Mouse (Mus musculus) neural tube, embryonic 11.5 days (tissue): ENCODE measurements around the gene Hist1h1d. TPM values are rescaled to one million over a fixed set of nuclear protein-coding genes. Genes with fewer than 3 reads are reported as not detected.

Experiments
- ATAC-seq: fragments of 200-750 bp; cut with Nextera tagmentation; 2 replicates; pipeline ENCODE4 v1.8.0; 2017; ENCODE audit warnings: moderate number of reproducible peaks, mild to moderate bottlenecking, moderate TSS enrichment, moderate library complexity; ENCODE audit not compliant: insufficient read depth, low FRiP score, low TSS enrichment
- DNase-seq: peaks from one replicate; pipeline ENCODE4 v3.0.0-alpha.2; 2015; ENCODE audit warnings: low spot score
- H3K27ac ChIP-seq: fragments of 300-500 bp; sonication (generic); 2 replicates; pipeline ENCODE4 v1.5.1; 2014; ENCODE audit warnings: low read depth, mild to moderate bottlenecking, low read length
- H3K27me3 ChIP-seq: fragments of 300-500 bp; sonication (generic); 2 replicates; pipeline ENCODE4 v1.6.1; 2014; ENCODE audit warnings: mild to moderate bottlenecking, low read length, mixed read lengths; ENCODE audit not compliant: control insufficient read depth, insufficient read depth
- H3K36me3 ChIP-seq: fragments of 300-500 bp; sonication (generic); 2 replicates; pipeline ENCODE4 v1.6.1; 2014; ENCODE audit warnings: mild to moderate bottlenecking, low read length, moderate library complexity, mixed read lengths; ENCODE audit not compliant: control insufficient read depth, insufficient read depth
- H3K4me1 ChIP-seq: fragments of 300-500 bp; sonication (generic); 2 replicates; pipeline ENCODE4 v1.6.1; 2014; ENCODE audit warnings: low read length, mixed read lengths; ENCODE audit not compliant: control insufficient read depth, insufficient read depth
- H3K4me2 ChIP-seq: fragments of 300-500 bp; sonication (generic); 2 replicates; pipeline ENCODE4 v1.6.1; 2014; ENCODE audit warnings: low read depth, mild to moderate bottlenecking, moderate library complexity
- H3K4me3 ChIP-seq: fragments of 300-500 bp; sonication (generic); 2 replicates; pipeline ENCODE4 v1.5.1; 2014; ENCODE audit warnings: low read depth, low read length
- H3K9ac ChIP-seq: fragments of 300-500 bp; sonication (generic); 2 replicates; pipeline ENCODE4 v1.6.1; 2014; ENCODE audit warnings: mild to moderate bottlenecking, low read length
- H3K9me3 ChIP-seq: fragments of 300-500 bp; sonication (generic); 2 replicates; pipeline ENCODE4 v1.6.1; 2016; ENCODE audit warnings: low read length; ENCODE audit not compliant: control insufficient read depth
- WGBS: fragments of 180-500 bp; shearing (Covaris S2); extraction: QIAGEN DNeasy Blood & Tissue Kit; methylation state at CpG from one replicate; pipeline ENCODE4 v1.1.7; 2014; 5-methylcytosine and 5-hydroxymethylcytosine counted together
- polyA plus RNA-seq: library from polyadenylated mRNA; unstranded; fragments of >200 nt; fragmentation: Nextera tagmentation; extraction: Ambion mirVana; gene quantifications from 2 replicates; pipeline ENCODE4 v1.2.1, GENCODE M21; 2014

The Hist1h1d gene
- polyA plus RNA-seq, 1 experiment from 2014 or later = 0.58 TPM

DNA sequence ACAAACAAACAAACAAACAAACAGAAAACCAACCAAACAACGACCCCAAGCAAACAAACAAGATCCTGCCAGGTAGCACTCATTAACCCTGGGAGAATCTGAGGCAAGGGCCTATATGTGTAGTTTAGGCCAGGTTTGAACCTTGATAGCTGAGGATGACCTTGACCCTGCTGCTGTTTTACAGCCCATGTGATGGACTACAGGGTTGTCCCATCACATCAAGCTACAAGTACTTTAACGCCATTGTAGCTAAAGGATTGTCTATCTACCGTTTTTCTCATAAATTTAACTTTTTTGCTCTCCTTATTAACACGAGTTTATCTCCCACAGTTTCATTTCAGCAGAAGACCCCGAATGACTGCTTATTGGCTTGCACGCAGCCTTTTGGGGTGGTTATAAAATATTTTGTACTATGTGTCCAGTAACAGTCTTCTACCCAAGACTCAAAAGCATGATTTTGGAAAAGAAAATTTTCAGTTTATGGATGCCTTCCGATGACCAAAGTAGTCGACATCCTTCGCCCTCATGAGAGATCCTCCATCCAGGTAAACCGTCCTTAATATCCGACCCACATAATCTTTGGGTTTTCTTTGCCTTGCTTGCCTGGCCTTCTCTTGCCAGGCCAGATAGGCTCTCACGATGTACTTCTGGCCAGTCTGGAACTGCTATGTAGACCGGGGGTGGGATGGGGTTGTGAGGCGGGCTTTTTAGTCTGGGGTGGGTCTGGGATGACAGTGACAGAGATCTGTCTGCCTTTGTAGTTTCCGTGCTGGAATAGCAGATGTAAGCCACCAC lies 37.0 kb upstream of the Hist1h1d start:
- no peak for ATAC-seq
- no peak overlapping the region for H3K9ac ChIP-seq
- H3K4me3 ChIP-seq = peak overlapping the region; percentile 45
- WGBS = 53% methylated on average over 15 of the region's 15 CpGs
- no peaks in the 10 kb centered on the region for H3K4me1 ChIP-seq
- H3K27ac ChIP-seq = no peak overlapping the region
- H3K27me3 ChIP-seq = no peaks in the 10 kb centered on the region
- H3K9me3 ChIP-seq = no peaks in the 10 kb centered on the region
- no peaks in the 10 kb centered on the region for H3K36me3 ChIP-seq
- peak overlapping the region; percentile 36 for H3K4me2 ChIP-seq
- peak; percentile 30 for DNase-seq

- Histone ChIP-seq H3K27me3 (no peaks in the 10 kb centered on the region), H3K27ac (no peak overlapping the region), H3K4me3 (peak overlapping the region; percentile 45), H3K9me3 (no peaks in the 10 kb centered on the region), H3K9ac (peak overlapping the region; percentile 3; the same call in 1 of the 2 replicates), H3K36me3 (no peaks in the 10 kb centered on the region), H3K4me1 (no peaks in the 10 kb centered on the region), H3K4me2 (peak overlapping the region; percentile 84)
- peak; percentile 67 for ATAC-seq
- peak; percentile 76 for DNase-seq
- WGBS = under 1% methylated on average over 19 of the region's 19 CpGs
Observed at GRCm38 (mm10) chr13:23516822-23517602, 36.0 kb upstream of the Hist1h1d start.

DNA sequence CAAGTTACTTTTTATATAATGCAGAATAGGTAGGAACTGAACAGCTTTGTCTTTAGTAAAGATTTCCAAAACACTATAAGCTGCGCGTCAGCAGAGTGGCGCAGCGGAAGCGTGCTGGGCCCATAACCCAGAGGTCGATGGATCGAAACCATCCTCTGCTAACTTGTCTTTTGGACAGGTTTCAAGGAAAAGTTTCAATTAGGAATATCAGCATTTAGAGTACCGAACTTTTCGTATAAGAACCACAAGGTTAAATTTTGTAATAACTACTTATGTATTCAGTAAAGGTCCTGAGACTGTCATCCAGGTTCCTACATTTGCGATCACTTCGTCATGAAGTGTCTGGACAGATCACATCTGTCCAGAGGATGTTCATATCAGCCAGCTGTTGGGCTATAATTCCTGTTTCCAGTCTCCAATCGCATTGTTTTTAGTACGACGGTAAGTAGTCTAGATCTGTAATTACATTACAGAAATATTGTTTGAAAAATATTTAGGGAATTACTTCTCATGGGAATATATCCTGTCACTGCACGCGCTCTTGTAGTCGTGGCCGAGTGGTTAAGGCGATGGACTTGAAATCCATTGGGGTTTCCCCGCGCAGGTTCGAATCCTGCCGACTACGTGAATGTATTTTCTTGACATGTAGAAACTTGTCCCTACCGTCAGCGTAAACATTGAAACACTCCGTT lies 35.3 kb upstream of the Hist1h1d start:
- no peak overlapping the region for H3K27ac ChIP-seq
- ATAC-seq = peak; percentile 81
- peak overlapping the region; percentile 84 for H3K4me2 ChIP-seq
- H3K4me3 ChIP-seq = peak overlapping the region; percentile 45
- peak; percentile 88 for DNase-seq
- H3K27me3 ChIP-seq = no peaks in the 10 kb centered on the region
- no peaks in the 10 kb centered on the region for H3K9me3 ChIP-seq
- H3K9ac ChIP-seq = no peak overlapping the region
- WGBS = under 1% methylated on average over 27 of the region's 27 CpGs
- no peaks in the 10 kb centered on the region for H3K36me3 ChIP-seq
- H3K4me1 ChIP-seq = no peaks in the 10 kb centered on the region

DNA sequence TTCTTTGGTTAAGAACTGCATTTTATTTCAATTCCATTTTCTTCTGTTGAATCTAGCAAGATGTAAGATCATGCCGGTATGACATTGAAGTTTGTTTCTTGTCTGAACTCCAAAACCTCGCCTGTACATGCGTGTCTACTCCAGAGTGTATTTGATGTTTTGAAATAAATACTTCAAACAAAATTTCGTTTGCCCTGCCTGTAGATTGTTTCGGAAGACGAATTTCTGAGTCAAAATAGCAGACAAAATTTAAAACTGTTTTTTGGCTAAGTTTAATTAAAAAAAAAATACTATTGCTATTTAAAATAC lies 34.8 kb upstream of the Hist1h1d start:
- Histone ChIP-seq H3K36me3 (no peaks in the 10 kb centered on the region), H3K9ac (no peak overlapping the region), H3K4me3 (peak overlapping the region; percentile 45), H3K27ac (no peak overlapping the region), H3K4me2 (peak overlapping the region; percentile 84), H3K4me1 (no peaks in the 10 kb centered on the region), H3K9me3 (no peaks in the 10 kb centered on the region), H3K27me3 (no peaks in the 10 kb centered on the region)
- WGBS = 1% methylated on average over 6 of the region's 6 CpGs
- DNase-seq (no peak), ATAC-seq (no peak)

DNA sequence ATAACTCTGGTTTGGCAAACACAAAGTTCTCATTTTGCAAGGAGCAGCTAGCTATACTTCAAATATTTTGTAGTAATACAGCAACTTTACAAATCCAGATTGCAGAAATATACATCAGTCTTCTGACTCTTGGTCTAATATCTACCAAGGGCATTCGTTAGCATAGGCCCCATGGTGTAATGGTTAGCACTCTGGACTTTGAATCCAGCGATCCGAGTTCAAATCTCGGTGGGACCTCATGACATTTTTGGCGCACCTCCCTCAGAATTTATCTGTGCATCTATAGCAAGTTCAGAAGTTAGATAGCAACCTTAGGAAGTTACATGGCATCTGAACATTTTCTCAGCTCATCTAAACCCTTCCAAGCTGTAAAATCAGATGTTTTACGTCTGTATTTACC lies 34.2 kb upstream of the Hist1h1d start:
- Histone ChIP-seq H3K27ac (no peak overlapping the region), H3K9me3 (no peaks in the 10 kb centered on the region), H3K27me3 (no peaks in the 10 kb centered on the region), H3K4me1 (no peaks in the 10 kb centered on the region), H3K9ac (no peak overlapping the region), H3K4me3 (peak overlapping the region; percentile 45), H3K36me3 (no peaks in the 10 kb centered on the region), H3K4me2 (peak overlapping the region; percentile 51)
- ATAC-seq (peak; percentile 45; the same call in 1 of the 2 replicates), DNase-seq (peak; percentile 80)
- under 1% methylated on average over 6 of the region's 6 CpGs for WGBS

DNA sequence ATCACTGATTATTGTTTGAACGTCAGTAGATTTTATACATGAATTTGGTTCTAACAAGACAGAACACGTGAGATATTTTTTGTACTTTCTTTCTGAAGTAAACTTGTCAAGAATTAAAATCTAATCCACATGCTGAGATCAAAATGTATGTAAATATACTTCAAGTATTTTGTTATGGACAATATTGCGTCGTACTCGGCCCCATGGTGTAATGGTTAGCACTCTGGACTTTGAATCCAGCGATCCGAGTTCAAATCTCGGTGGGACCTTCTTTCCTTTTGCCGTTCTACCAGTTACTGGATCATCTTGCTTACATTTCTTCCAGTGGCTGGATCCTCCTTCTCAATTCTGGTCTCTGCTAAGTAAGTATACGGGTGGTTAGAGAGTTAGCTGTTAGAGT lies 33.6 kb upstream of the Hist1h1d start:
- WGBS = 2% methylated on average over 10 of the region's 10 CpGs
- H3K9ac ChIP-seq = no peak overlapping the region
- ATAC-seq = peak; percentile 54; the same call in 1 of the 2 replicates

GRCm38 (mm10) chr13:23521703-23522102 lies 31.4 kb upstream of the Hist1h1d start:
- Histone ChIP-seq H3K4me3 (no peak overlapping the region), H3K4me2 (no peak overlapping the region), H3K27me3 (no peaks in the 10 kb centered on the region), H3K36me3 (no peaks in the 10 kb centered on the region), H3K9me3 (no peaks in the 10 kb centered on the region), H3K27ac (no peak overlapping the region), H3K9ac (no peak overlapping the region), H3K4me1 (no peaks in the 10 kb centered on the region)
- WGBS = under 1% methylated on average over 14 of the region's 14 CpGs
- ATAC-seq = no peak
- DNase-seq = peak; percentile 80

More for the DNA sequence above, 33.6 kb upstream of the Hist1h1d start:
- Histone ChIP-seq H3K36me3 (no peaks in the 10 kb centered on the region), H3K4me3 (peak overlapping the region; percentile 45), H3K4me2 (peak overlapping the region; percentile 51), H3K27ac (no peak overlapping the region), H3K4me1 (no peaks in the 10 kb centered on the region), H3K27me3 (no peaks in the 10 kb centered on the region), H3K9me3 (no peaks in the 10 kb centered on the region)
- DNase-seq = peak; percentile 80

GRCm38 (mm10) chr13:23523976-23524375 lies 29.1 kb upstream of the Hist1h1d start:
- H3K4me2 ChIP-seq = no peak overlapping the region
- H3K27me3 ChIP-seq = no peaks in the 10 kb centered on the region
- peaks cover 1% of the 10 kb centered on the region for H3K4me1 ChIP-seq
- no peak overlapping the region for H3K27ac ChIP-seq
- H3K36me3 ChIP-seq = no peaks in the 10 kb centered on the region
- H3K4me3 ChIP-seq = no peak overlapping the region
- ATAC-seq (no peak), DNase-seq (no peak)
- no peaks in the 10 kb centered on the region for H3K9me3 ChIP-seq
- no peak overlapping the region for H3K9ac ChIP-seq
- 52% methylated on average over 5 of the region's 5 CpGs for WGBS
